Mouse (Mus musculus): ENCODE data around the gene Nkpd1.
A peak's percentile ranks its signal among the peaks of the same experiment; 100 is the strongest.
"Not testable (repeated sequence)": the region's sequence is repeated elsewhere in the genome, so short reads cannot be mapped to it uniquely, and the experiment has no call there.

Gene Nkpd1

DNA sequence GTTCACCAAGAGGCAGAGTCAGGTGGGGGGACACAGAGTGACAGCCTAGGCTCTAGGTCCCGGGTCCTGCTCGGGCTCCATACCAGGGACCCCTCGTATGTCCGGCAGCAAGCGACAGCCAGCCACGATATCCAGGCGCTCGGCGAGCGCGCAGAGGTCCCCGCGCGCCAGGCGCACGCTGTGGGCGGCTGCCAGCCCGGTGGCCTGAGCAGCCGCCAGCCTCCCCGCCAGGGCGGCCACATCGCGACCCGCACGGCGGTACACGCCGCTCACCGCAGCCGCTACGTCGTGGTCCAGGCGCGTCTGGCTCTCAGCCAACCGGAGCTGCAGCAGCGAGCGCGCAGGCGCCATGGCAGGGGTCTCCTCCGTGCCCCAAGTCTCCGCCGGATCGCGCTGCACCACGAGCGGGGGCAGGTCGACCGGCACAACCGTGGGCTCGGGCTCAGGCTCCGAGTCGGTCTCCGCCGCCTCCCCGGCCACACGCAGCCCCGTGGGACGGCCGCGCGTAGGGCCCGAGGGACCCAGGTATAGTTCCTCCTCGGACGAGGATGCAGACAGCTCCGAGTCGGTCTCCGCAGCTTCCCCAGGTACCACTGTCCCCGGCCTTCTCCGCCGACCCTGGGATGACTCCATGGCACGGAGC lies 10.5 kb upstream of the Nkpd1 start:
- no peak for DNase-seq (ENCODE audit: low spot score)

DNA sequence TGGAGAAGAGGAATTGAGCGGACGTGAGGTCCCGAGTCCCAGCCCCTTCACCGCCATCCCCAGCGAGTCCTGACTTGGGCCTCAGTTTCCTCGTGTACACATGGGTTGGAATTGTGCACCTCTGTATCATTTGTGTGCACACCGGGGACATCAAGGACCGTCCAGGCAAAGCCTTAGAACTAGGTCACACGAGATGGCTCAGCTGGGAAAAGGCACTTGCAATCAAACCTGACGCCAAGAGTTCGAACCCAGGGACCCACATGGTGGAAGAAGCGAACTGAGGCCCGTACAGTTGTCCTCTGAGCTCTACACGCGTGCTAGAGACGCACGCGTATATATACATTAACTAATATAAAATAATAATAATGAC lies 10.0 kb upstream of the Nkpd1 start:
- DNase-seq (ENCODE audit: low spot score): no peak

DNA sequence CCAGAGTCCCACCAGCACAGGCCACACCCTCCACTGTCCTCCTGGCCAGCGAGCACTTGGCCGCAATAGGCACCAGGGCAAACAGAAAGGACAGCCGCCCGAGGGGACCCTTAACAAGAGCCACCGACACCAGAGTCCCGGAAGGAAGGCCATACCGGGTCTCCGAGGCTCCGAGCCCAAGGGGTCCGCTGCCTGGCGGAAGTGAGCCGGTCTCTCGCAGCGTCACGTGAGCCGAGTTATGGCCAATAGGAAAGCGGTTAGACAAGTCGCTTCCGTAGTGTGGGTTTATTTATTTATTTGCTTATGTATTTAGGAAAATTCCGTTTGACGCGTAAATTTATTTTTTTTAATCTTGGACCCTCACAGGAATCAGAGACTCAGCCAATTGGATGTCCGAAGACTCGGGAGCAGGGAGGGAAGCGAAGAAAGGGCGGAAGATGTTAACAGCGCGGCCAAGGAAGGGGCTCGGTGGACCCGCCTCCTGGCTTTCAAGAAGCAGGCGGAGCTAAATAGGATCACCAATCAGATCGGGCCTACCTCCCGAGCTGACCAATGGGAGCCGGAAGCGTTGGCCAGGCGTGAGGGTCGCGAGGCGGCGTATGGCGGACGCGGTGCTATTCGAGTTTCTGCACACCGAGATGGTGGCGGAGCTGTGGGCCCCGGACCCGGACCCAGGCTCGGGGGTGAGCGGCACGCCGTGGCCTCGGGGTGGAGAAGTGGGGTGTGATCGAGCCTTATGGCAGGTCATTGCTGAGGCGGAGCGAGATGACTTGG lies 9.3 kb upstream of the Nkpd1 start, which contains the start of the genes Bloc1s3 and Trappc6a:
Gene Bloc1s3 (minus strand): TSS at position 218 of the 774 bp plus-strand sequence.
Gene Trappc6a (plus strand): TSS at position 246 of the 774 bp plus-strand sequence.
- DNase-seq (ENCODE audit: low spot score): peak; percentile 91

DNA sequence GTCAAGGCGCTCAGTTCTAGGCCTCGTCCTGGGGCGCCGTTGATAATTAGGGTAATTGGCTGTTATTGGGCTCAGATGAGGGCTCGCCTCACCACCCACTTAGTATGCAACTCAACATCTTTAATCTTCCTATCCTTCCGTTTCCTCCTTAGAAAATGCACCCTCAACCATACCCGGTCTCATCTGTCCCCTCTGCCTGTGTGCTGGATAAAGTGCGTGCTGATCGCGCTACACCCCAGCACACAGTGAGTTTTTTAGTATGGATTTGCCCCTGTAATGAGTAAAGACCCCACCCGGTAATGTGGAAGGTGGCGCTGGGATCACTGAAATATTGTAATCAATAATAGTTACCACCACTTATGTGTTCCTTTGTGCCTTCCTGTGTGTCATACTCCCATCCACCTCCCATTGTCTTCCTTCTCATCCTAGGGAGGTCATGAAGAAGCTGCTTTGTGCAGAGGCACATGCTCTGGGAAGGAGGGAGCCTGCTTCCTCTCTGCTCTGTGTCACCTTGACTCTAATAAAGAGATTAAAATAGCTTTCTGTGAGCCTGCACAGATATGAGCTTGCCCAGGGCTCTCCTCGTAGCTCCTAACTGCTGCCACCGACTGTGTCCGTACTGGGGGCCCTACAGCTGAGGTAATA lies 8.6 kb upstream of the Nkpd1 start:
- DNase-seq (ENCODE audit: low spot score): no peak

DNA sequence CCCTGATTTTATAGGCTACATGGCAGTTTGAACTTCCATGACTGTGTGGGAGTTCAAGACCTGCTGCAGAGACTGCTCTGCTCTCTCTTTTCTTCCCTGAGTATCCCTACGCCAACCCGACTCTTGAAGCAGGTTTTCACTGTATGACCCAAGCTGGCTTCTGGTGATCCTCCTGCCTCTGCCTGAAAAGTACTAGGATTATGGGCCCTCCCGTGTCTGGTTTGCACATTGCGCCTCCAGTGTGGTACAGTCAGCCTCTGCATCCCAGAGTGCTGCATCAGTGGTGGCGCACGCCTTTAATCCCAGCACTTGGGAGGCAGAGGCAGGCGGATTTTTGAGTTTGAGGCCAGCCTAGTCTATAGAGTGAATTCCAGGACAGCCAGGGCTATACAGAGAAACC lies 7.9 kb upstream of the Nkpd1 start:
- no peak for DNase-seq (ENCODE audit: low spot score)

DNA sequence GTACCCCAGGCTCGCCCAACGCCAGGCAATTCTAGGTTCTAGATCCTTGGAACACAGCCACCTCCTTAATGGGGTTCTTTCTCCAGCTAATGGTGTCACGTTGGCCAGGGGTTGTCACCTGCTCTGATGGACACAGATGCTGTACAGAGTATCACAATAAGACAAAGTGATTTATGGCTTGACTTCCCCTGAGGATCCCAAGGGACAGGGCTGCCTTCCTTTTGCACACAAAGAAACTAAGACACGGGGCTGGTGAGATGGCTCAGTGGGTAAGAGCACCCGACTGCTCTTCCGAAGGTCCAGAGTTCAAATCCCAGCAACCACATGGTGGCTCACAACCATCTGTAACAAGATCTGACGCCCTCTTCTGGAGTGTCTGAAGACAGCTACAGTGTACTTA lies 5.7 kb upstream of the Nkpd1 start:
- not testable (repeated sequence) for DNase-seq (ENCODE audit: low spot score)

DNA sequence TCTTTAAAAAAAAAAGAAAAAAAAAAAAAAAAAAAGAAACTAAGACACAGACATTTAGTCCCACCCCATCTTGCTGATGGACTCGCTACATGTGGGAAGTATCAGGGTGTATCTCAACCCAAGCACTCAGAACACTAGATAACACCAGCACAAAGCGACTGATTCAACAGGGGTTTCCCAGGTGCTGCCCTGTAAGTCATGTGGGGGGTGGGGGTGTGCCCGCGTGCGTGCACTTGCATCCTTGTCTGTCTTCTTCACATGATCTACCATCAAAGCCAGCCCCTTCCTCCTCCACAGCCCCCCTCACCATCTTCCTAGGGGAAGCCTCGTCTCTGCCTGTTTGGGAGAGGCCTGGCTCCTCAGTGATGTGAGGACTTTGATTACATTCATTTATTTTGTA lies 5.3 kb upstream of the Nkpd1 start:
- DNase-seq (ENCODE audit: low spot score): no peak

DNA sequence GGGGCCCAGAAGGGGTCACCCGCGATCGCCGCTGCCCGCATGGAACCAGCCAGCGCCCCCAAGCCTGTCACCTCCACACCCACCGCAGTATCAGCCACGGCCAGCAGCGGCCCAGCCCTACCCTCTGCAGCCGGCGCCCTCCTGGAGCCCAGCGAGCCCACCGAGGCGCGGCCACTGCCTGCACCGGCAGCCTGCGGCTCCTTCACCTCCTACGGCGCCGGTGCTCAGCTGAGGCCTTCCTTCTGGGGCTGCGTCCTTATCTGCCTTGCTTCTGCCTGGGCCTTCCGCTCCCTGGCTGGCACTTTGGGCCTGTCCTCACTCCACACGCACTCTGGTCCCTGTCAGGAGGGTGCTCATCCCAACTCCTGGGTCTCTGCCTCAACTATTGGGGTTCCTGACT lies 2.4 kb downstream of the Nkpd1 start:
- DNase-seq (ENCODE audit: low spot score): no peak

DNA sequence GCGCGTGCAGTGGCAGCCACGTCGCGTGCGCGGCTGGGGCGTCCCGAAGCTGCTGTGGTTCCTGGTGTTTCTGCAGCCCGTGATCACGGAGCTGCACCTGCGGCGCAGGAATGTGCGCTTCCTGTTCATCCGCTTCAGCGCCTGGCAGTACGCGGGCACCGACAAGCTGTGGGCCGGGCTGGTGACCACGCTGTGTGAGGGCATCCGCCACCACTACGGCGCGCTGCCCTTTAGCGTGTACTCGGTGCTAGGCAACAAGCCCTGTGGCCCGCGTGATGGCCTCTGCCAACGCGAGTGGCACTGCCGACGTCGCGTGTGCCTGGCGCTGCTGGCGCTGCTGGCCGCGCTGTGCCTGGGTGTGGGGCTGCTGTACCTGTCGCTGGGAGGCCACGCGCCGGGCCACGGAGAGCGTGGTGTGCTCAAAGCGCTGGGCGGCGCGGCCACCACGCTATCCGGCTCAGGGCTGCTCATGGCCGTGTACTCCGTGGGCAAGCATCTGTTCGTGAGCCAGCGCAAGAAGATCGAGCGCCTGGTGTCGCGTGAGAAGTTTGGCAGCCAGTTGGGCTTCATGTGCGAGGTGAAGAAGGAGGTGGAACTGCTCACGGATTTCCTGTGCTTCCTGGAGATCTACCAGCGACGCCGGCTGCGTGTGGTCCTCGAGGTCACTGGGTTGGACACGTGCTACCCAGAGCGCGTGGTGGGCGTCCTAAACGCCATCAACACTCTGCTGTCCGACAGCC lies 5.5 kb downstream of the Nkpd1 start:
- no peak for DNase-seq (ENCODE audit: low spot score)

DNA sequence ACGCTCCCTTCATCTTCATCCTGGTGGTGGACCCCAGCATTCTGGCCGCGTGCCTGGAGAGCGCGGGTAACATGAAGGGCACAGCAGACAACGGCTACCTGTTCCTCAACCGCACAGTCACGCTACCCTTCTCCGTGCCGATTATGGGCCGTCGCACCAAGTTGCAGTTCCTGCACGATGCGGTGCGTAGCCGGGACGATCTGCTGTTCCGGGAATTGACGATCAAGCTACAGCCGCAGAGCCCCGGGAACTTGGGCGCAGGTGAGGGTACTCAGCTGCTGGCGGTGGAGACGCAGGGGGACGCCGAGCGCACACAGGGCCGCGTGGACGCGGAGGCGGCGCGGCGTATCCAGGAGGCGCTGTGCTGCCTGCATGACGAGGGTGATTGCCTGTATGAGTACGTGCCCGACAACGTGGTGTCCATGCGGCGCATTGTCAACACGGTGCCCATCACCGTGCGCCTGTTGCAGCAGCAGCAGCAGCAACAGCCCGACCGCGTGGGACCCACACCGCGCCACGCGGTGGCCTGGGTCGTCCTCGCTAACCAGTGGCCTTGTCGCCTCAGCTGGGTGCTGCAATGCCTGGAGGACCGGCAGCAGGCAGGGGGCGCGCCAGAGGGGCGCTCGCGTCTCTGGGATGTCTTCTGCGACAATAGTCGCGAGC lies 6.2 kb downstream of the Nkpd1 start:
- DNase-seq (ENCODE audit: low spot score): peak; percentile 52

DNA sequence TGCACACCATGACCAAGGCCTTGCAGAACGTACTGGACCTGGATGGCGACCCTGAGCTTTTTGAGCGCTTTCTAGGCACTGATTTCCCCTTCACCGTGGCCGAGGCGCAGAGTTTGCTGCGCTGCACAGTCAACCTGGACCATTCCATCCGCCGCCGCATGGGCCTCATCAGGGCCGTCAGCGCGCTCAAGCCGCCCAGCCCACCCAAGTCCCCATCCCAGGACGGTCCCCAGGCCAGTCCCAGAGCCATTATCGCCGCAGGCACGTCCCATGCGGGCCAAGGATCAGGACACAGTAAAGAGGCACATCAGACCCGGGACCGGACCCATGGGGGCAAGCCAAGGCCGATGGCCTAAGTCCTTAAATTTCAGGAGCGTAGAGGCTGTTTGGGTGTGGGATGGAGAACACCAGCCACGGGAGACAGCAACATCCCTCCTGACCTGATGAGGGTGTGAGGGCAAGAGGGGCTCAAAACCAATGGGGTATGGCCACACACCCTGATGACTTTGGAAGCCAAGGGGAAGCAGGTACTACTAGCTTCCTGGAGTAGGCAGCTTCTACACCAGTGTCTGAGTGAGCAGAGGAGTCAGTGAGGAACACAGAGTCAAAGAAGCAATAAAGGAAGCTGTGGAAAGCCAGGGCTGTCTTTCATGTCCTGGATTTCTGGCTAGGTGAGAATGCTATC lies 6.9 kb downstream of the Nkpd1 start:
- no peak for DNase-seq (ENCODE audit: low spot score)

DNA sequence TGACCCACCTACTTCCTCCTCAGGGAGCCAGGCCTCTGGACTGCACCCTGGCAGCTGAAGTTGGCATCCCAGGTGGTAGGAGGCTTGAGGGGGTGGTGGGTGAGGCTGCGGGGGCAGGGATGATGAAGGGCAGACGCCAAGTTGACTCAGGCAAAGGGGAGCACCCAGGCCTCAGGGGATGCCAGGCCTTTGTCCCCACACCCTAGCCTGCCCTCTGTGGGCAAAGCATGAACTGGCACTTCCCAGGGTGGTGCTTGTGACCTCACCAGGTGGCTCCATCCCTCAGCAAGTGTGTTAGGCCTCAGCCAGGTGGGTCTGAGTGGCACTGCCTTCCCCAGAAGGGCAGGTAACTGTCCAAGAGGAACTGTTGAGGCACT lies 7.5 kb downstream of the Nkpd1 start:
- DNase-seq (ENCODE audit: low spot score): no peak

DNA sequence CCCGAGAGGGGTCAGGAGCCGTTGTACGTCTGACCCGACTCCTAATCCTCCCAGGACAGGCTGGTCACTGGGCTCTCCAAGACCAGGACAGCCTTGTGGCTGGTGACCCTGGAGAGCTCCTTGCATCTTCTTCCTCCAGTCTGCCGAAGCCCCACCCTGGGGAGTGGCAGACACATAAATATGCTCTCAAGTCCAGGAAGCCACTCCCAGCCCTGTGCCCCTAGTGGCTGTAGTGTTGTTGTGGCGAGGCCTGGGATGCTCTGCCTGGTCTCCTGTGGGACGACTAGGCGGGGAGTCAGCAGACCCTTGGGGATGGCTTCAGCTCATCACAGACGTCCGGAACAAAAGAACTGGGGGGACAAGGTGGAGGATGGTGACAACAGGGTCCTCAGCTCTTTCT lies 13.4 kb downstream of the Nkpd1 start:
- DNase-seq (ENCODE audit: low spot score): no peak

DNA sequence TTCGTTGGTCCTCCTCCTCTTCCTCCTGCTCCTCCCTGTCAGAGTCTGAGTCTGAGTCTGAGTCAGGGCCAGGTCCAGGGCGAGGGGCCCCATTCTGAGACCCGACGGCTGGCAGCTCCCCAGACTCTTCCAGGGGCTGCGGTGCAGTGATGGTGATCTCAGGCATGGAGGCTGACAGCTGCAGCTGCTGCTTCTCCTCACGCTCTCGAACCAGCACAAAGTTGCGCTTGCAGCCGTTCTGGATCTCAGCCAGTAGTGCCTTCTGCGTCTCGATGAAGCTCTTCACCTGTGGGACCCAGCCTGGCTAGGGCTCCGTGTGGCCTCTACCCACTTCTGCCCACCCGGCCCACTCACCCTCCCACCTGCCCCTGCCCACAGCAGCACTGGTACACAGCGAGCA lies 14.6 kb downstream of the Nkpd1 start:
- DNase-seq (ENCODE audit: low spot score): no peak

DNA sequence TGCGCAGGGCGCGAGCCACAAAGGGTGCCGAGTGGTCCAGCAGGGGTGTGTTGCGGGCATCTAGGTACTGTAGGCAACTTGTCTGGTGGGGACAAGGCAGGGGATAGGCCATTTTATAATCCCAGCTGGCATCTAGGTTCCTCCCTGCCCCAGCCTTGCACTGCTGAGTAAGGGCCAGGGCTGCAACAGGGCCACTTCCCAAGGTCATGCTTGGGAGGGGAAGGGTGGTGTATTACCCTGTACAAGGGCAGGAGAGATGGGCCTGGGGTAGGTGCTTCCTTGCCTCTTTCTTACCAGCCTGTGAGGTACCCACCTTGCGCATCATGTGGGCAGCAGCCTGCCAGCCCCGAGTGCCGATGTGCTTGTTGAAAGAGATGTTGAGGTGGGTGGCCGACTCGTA lies 17.0 kb downstream of the Nkpd1 start:
- no peak for DNase-seq (ENCODE audit: low spot score)

DNA sequence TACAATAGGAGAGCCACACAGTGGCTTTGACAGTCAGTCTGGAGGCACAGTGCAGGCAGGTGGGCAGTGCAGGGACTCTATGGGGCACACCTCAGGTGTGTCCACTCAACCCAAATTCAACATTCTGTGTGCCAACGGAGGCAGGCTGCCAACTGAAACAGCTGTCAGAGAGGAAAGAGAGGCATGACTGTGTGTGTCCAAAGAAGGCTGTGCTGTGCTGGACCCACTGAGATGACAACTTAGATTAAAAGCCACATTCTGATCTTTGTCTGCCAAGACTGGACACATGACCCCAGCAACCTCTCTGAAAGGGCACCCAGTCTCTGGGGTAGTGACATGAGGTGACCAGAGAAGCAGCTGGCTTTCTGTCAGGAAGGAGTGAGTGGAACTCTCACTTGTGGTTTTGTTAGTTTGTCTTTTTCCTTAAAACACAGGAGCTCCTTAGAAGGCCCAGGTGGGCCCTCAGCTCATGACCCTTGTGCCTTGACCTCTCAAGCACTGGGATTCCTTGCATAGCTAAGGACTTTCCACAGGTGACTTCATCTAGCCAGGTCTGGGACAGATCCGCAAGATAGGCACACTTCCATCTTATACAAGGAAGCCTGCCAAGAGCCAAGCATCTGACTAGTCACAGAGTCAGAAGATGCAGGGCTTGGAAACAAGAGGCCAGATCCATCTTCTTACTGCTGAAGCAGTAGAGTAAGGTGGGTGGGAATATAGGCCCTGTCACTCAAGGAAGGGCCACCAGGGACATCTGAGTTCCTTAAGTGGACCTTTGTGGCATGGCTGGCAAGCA lies 23.3 kb downstream of the Nkpd1 start:
- no peak for DNase-seq (ENCODE audit: low spot score)

DNA sequence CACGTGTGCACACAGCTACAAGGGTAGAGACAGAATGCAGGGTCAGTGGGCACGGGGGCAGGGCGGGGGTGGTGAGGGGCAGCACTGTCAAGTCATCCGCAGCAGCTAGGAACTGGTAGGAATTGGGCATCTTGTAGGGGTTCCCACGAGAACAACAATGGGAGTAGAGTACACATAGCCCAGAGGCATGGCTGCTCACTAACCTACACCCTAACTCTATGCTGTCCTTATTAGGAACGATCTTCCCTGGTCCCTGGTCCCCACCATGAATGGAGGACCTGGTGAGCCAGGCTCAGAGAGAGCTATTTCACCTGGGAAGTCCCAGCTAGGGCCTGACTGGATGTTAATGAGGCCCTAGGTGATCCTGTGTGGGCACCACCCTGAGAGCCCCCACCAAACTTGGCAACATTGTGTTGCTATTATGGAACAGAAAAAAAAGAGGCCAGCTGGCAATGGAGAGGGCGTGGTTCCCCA lies 24.1 kb downstream of the Nkpd1 start:
- DNase-seq (ENCODE audit: low spot score): no peak

DNA sequence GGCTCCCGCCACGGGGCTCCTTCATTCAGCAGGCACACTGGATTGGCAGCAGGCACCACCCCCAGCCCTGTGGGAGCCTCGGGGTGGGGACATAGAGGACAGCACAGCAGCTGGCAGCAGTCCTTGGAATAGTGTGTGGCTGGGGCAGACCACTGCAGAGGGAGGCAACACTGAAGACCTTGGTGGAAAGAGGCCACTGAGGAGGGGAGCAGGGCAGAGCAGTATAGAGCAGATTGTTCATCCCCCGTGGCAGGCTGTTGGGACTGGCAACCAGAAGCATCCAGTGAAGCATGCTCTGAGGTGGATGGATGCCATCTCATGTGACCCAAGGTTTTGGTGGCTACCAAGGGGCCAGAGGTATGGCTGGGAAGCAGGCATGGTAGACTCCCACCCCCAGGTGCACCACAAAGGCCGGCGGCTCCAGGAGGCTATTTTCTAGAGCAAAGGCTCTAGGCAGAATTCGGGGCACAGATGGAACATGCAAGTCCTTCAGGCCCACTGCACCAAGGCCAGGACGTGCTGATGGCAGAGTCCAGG lies 24.6 kb downstream of the Nkpd1 start:
- DNase-seq (ENCODE audit: low spot score): no peak

DNA sequence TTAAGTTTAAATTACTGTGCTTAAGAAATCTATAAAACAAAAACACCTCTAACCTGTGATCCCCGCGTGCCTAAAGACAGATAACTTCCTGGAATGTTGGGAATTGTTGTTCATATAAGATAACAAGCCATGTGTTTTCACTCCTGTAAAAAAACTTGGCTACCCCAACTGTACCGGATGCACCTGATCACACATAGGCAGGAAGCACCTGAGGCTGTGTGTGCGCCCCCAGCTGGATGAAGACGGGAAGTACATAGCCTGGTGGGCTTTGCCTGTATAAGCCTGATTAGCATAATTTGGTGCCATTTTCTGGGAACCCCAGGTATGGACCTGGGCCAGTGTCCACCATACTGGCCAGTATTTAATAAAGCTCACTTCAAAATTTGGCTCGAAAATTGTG lies 25.9 kb downstream of the Nkpd1 start:
- DNase-seq (ENCODE audit: low spot score): no peak

DNA sequence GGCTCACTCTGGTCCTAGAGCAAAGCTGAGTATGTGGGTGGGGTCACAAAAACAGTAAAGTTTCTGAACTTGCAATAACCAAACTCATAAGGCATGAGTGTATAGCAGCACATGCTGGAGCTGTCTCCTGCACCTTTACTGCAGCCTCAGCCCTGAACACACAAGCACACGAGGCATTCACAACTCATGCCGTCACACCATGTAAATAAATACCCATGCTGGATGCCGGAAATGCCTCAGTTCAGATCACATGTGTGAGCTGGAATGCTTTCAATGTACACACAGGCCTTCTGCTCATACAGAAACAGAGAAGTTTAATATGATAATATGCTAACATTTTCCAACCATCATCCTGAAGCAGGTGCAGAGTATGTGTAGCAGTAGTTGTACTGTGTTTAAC lies 28.4 kb downstream of the Nkpd1 start:
- no peak for DNase-seq (ENCODE audit: low spot score)
